Mouse (Mus musculus) layer of hippocampus, postnatal 36 days (tissue): Measurements from ENCODE around the gene Serf2. TPM values are rescaled to one million over a fixed set of nuclear protein-coding genes. Genes with fewer than 3 reads are reported as not detected.

ENCODE experiments used
- DNase-seq, 2 experiments: peaks; one replicate each; pipeline ENCODE4 v3.0.0; 2022
- total RNA-seq, 2 experiments: library from RNA; stranded (reverse); gene quantifications; 2 replicates each; pipeline ENCODE4 v1.2.3; 2021

Serf2 gene
- total RNA-seq, result 100 to 1,000 TPM; 157 to 175 TPM

- peak; percentile 98 to 99 for DNase-seq
Measured at GRCm38 (mm10) chr2:121448739-121449535, at the start of gene Serf2. Gene Serf2 (plus strand): TSS chr2:121449195.

- no peak for DNase-seq
Measured at GRCm38 (mm10) chr2:121403296-121403695, 45.7 kb upstream of the Serf2 start.

- DNase-seq, result no peak
Measured at GRCm38 (mm10) chr2:121408160-121408559, 40.8 kb upstream of the Serf2 start.

- peak in 1 of 2 experiments; percentile 8 for DNase-seq
Measured at GRCm38 (mm10) chr2:121412843-121413386, 36.1 kb upstream of the Serf2 start.

- peak; percentile 98 for DNase-seq
Measured at GRCm38 (mm10) chr2:121413387-121414042, 35.5 kb upstream of the Serf2 start, which contains the start of the genes Pdia3 and Catsper2. Gene Pdia3 (plus strand): TSS chr2:121413775. Gene Catsper2 (minus strand): TSS chr2:121413792.

- peak in 1 of 2 experiments; percentile 15 for DNase-seq
Measured at GRCm38 (mm10) chr2:121414139-121414685, 34.8 kb upstream of the Serf2 start.

- DNase-seq, result no peak
Measured at GRCm38 (mm10) chr2:121415103-121415502, 33.9 kb upstream of the Serf2 start.

- DNase-seq, result no peak
Measured at GRCm38 (mm10) chr2:121415591-121415990, 33.4 kb upstream of the Serf2 start.

- DNase-seq, result no peak
Measured at GRCm38 (mm10) chr2:121416356-121416755, 32.6 kb upstream of the Serf2 start.

- no peak for DNase-seq
Measured at GRCm38 (mm10) chr2:121418476-121418875, 30.5 kb upstream of the Serf2 start.

GRCm38 (mm10) chr2:121423166-121423565, 25.8 kb upstream of the Serf2 start:
- DNase-seq, result no peak

- no peak for DNase-seq
Measured at GRCm38 (mm10) chr2:121425890-121426289, 23.1 kb upstream of the Serf2 start.

- no peak for DNase-seq
Measured at GRCm38 (mm10) chr2:121434854-121435253, 14.1 kb upstream of the Serf2 start.

GRCm38 (mm10) chr2:121439746-121440145, 9.2 kb upstream of the Serf2 start:
- DNase-seq, result no peak

- DNase-seq, result no peak
Measured at GRCm38 (mm10) chr2:121440834-121441605, 8.0 kb upstream of the Serf2 start.

GRCm38 (mm10) chr2:121441800-121442199, 7.2 kb upstream of the Serf2 start:
- DNase-seq, result no peak

- no peak for DNase-seq
Measured at GRCm38 (mm10) chr2:121442259-121443067, 6.5 kb upstream of the Serf2 start.

- no peak for DNase-seq
Measured at GRCm38 (mm10) chr2:121443068-121443349, 6.0 kb upstream of the Serf2 start.

GRCm38 (mm10) chr2:121444178-121444577, 4.8 kb upstream of the Serf2 start, which contains the start of gene Ell3:
Gene Ell3 (minus strand): TSS chr2:121444278.
- no peak for DNase-seq

GRCm38 (mm10) chr2:121445117-121445516, 3.9 kb upstream of the Serf2 start:
- DNase-seq, result no peak

- no peak for DNase-seq
Measured at GRCm38 (mm10) chr2:121446506-121446905, 2.5 kb upstream of the Serf2 start.

- DNase-seq, result no peak
Measured at GRCm38 (mm10) chr2:121447006-121447405, 2.0 kb upstream of the Serf2 start.
